Mouse (Mus musculus): Measurements from ENCODE around the gene Cmya5. TPM values are rescaled to one million over a fixed set of nuclear protein-coding genes. Genes with fewer than 3 reads are reported as not detected.
A peak's percentile ranks its signal among the peaks of the same experiment; 100 is the strongest.
"Not testable (repeated sequence)": the region's sequence is repeated elsewhere in the genome, so short reads cannot be mapped to it uniquely, and the experiment has no call there.

Cmya5 gene
- total RNA-seq, 1 experiment from 2014 or later = 0.52 TPM

DNA sequence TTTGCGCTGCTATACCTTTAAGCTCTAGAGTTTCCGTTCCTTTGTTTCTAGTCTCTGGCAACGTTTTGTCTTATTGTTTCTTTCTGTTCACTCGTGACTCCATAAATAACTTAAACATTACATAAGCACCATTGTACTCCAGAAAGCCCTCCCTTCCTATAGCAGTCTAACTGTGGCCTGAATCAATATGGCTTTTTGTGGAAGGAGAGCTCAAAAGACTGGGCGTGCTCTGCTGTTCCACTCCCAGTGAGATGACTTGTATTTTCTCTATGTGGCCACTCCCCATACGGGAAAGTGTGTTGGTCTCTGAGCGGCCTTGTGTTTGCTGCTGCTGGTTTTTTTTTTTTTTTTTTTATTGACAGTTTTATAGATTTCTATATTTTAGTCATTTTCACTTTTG lies 27.3 kb downstream of the Cmya5 start:
- no peak for DNase-seq

- DNase-seq = no peak
These were observed 42.0 kb downstream of the Cmya5 start for GRCm38 (mm10) chr13:93102340-93103090.

DNA sequence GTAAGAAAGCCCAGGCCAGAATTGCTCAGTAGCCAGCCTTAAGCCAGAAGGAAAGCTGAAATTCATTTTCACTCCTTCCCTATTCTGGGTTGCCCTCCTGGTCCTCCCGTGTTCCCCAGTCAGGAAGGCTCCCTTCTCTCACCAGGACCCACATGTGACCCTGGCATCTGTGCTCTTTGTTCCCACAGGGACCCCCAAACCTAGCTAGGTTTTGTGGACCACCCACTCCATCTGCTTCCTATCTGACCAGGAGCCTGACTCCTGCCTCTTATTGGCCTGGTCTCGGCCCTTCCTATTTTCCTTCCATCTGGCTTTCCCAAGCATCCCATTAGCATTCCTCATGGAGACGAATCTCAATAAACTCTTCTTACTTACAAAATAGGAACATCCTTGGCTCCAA lies 45.9 kb downstream of the Cmya5 start:
- DNase-seq = no peak

GRCm38 (mm10) chr13:93096643-93097042 lies 47.9 kb downstream of the Cmya5 start:
- no peak for DNase-seq

DNA sequence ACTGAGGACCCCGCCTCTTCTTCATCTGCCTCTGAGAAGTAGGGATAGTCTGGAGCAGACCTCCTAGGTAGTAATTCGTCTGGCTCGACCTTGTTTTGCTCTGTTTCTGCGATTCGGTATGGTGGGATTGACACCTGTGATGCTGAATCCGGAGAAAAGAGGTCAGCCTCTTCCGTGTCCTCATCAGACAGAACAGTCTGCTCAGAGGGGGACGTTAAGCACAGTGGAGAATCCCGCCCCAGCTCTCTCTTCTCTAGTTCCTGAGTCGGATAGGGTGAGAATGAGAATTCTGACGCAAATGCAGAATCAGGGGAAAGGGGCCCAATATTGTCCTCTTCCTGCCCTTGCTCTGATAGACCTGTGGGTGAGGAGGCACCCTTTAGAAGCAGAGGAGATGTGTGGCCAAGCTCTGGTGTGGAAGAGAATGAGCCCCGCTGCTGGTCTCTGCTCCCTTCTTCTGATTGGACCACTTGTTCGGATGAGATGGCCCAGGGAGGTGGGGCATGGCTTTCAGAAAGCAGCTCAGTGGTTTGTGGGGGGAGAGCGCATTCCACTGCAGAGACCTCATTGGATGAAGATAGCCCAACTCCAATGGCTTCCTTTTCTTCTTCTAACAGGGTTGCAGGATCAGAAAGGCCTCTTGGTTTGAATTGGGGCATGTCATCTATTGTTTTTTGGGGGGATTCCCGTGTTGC lies 49.3 kb downstream of the Cmya5 start:
- DNase-seq = no peak

DNA sequence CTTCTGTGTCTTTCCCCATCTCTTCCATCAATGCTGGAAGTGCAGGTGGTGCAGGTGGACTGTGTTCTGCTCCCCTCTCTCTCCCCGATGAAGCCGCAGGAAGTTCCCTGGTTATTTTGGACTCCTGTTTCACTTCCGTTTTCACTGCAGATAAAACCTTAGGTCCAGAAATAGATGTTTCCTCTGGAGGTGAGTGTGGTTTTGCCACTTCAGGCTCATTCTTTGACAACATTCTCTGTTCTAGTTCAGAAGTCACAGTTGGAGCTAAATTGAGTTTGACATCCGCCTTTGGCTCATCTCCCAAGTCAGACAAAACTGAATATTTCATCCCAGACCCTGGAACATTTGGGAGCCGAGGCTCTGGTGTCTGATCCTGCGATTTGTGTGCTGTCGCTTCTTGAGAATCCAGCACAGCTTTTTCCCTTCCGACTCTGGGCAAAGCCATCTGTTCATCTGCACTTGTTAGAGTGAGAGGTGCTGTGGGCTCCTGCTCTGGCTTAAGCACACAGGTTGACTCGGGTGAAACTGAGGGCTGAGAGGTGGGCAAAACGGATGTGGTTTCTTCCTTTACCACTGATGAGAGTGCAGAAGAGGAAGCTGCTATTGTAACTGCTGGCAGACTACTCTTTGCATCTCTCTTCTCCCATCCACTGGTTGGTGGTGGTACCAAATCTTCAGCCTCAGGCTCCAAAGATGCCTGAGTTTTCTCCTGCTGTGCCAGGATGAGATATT lies 50.2 kb downstream of the Cmya5 start:
- DNase-seq = no peak

- no peak for DNase-seq
These were observed 50.8 kb downstream of the Cmya5 start for GRCm38 (mm10) chr13:93093697-93094096.

DNA sequence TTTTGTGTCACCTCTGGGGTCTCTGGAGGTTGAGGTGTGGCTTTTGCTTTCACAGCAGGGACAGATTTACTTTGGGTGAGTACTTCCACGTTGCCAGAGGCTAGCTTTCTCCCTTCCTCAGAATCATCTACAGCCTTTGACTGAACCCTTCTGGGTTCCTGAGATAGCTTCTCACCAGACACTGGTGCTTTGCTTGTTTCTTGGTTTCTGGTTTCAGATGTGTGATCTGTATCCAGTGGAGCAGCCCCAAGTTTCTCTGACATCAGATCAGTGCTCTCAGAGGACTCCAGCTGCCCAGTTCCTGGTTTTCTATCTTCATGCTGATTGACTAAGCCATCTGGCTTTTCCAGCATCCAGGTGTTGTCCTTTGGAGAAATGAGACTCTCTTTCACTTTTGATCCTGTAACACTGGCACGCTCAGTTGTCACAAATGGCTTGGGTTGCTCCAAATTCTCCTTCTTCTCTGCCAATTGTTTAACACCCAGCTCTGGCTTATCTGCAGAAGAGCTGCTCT lies 51.6 kb downstream of the Cmya5 start:
- no peak for DNase-seq

DNA sequence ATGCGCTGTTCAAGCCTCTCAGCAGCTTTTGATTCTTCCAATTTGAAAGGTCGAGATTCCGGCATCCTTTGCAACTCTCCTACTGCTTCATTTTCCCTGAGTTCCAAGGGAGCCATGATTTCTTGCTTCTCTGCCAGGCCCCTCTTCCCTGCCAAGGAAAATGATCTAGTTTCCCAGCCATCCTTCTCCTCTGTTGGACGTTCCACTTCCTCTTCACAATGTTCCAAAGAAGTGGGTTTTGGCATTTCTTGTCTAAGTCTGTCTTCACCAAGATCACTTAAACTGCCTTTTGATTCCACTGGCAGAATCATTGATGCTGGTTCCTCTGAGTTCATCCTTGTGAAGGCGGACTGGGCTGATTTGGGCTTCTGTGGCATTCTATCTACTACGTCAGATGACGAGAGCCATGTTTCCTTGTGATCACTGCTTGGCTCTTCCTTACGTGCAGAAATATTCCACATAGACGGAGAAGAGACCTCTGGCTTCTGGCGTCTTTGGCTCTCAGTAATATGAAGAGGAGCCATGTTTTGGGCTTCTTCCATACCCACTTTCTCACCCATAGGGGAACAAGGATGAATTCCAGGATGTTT lies 52.6 kb downstream of the Cmya5 start:
- DNase-seq = no peak

GRCm38 (mm10) chr13:93091176-93091575 lies 53.3 kb downstream of the Cmya5 start:
- no peak for DNase-seq

DNA sequence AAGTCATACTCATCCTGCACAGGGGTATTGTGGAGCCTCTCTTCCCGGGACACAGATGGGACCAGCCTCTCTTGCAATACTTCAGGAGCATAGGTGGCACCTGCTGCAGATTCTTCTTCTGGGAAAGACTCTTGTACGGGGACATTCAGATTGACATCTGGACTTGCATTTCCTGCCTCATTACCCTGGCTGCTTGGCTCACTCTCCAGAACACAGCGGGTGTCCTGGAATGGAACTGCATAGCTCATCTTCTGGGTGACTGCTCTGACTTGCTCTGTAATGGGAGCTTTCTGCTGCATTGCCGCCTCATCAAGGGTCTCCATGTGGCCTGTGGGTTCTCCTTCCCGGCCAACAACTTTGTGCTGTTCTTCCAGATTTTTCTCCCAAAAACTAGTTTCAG lies 55.0 kb downstream of the Cmya5 start:
- no peak for DNase-seq

DNA sequence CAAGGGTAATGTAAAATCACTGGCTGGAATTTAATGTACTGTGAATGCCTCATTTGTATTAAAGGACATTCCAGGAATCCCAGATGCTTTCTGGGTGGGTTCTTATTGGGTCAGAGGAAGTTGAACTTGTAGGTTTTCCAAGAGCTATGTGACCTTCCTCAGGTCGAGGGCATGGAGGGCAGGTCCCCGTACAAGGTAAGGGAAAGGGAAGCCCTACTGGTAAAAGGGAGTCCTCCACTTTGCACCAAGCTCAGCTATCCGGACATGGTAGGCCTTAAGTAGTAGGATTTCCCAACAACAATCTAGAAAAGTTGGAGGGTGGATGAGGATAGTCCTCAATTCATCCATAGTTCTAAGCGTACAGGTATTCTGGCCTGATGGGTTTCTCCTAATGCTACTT lies 58.8 kb downstream of the Cmya5 start:
- no peak for DNase-seq

- DNase-seq = not testable (repeated sequence)
These were observed 62.2 kb downstream of the Cmya5 start for GRCm38 (mm10) chr13:93082324-93082723.

DNA sequence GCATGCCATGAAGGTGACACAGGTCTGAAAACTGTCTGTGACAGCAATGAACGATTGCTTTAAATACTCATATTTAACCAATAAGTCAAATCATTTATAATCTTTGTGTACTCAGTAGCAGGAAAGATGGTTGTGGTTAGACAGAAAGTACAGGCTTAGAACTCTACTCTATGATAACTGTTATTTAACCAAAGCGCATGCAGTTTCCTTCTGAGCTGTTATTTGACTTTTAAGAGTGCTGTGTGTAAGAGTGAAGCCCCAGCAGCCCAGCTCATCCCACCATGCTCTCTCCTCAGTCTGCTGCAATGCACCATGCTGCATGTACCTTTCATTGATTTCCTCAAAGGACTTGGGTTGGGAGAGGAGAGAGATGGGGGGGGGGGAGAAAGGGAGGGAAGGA lies 63.7 kb downstream of the Cmya5 start:
- no peak for DNase-seq

DNA sequence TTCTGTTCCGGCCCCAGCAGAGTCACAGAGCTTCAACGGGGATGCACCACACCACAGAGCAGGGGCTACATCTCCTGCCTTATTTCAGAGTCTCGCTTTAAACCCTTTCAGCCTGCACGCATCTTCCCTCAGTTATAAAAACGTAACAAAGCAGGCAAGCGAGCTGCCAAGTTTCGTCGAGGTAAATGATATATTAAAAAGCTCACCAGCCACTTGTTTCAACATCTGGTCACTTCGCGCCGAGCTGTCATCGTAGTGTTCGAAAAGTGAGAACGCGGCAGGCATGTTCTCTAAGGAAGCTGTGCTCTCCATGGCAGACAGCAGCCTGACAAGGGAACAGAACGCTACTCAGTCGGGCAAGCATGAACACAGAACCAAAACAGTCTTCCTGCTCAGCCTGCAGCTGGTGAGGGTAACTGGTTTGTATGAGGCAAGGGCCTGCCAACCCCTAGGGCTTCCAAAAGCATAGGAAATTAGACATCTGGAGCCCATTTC lies 70.3 kb downstream of the Cmya5 start:
- no peak for DNase-seq

DNA sequence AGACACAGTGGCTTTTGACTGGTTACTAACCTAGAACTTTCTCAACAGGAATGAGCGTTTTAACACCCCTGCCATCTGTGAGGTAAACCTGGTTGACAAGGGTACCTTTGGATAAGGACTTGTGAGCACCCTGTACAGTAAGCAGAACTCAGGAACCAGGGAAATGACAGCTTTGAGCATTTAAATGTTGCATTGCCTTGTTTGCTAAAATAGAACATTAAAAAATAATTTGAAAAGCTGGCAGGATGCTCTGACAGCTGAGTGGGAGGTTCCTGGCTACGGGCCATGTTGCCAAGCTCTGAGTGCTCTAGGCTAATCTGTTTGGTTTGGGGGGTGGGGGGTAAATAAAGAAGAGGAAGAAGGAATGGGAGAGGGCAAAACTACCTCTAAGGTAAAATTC lies 70.9 kb downstream of the Cmya5 start:
- peak; percentile 38 for DNase-seq

- no peak for DNase-seq
These were observed 71.6 kb downstream of the Cmya5 start for GRCm38 (mm10) chr13:93072871-93073411.

GRCm38 (mm10) chr13:93070406-93070805 lies 74.1 kb downstream of the Cmya5 start:
- no peak for DNase-seq

GRCm38 (mm10) chr13:93069481-93069880 lies 75.0 kb downstream of the Cmya5 start:
- peak; percentile 57 for DNase-seq

DNA sequence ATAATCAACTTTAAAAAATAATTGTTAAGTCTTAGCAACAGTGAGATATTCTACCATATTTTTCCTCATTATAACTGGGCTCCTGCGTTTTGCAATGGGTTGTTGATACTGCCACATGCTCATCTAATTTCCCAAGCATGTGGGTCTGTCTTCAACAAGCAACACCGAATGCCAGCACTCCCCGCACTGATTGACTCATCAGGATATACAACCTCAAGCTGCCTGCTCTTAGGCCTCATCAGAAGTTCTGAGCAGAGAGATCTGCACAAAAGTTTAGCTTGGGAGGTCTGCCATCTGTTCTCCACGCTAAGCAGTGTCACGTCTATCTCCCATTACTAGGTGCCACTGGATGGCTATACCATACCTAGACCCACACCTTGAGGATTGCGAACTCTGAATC lies 76.2 kb downstream of the Cmya5 start:
- DNase-seq = no peak

DNA sequence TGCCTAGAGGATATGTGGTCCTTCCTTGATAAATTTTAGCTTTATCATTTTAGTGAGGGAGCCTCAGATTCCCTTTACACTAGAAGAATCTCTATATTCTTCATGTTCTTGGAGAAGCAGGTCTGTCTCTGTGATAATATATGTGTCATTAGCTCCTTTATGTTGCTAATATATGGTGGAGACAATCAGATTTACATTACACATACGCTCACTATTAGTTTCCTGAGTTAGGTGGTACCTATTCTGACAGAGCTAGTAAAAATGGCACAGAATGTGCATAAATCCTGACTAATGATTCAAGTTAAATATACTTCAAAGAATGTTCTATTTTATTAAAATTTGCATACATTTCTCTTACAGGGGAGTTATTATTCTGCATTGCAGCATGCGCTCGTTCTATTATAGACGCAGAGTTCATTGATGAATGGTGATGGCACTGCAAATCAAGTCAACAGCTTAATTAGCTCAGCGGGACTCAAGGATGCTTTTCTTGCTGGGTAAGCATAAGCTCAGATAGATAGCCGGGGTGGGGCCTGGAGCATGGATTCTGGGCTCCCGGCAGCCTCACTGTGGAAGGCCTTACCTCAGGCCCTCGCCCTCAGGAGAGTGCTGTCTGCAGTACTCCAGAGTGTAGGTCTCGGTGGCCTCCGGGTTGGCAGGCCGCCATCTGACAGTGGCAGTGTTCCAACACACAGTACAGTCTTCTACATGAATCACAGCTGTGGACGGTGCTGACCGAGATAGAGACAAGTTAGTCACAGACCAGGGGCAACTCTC lies 81.5 kb downstream of the Cmya5 start:
- peak; percentile 92 for DNase-seq

Data from adrenal gland, postnatal 25 days (tissue).